Mouse (Mus musculus): ENCODE results near the gene Ybx2. TPM values are rescaled to one million over a fixed set of nuclear protein-coding genes. Genes with fewer than 3 reads are reported as not detected.

Gene Ybx2
- polyA plus RNA-seq, 1 experiment: 60.5 TPM

DNA sequence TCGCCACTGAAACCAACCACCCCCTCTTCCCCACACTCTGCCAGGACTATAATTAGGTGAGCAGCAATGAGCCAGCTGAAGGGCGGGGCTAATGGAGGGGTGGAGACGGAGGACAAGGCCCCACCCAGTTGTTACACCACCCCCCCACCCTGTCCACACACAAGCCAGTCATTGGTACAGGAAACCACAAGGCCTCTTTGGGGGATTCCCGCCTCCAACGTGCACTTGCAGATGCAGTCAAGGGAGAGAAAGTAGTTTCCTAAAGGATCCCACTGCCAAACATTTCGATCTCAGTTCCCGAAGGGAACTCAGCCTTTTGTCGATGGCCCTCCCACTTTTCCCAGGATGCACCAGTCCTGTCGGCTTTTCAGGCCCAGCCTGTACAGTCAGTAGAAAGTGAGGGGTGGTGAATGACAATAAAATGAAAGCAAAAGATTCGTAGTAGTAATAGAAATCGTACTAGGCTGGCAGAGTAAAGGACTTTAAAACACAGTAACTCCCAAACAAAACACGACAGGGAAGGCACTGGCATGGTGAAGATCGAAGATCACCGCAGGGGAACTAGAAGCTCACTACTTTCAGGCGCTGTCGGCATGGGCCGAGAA is 15.8 kb upstream of the Ybx2 start:
- Histone ChIP-seq H3K4me3 (ENCODE audit: insufficient read depth, low read depth, low read length) (peak overlapping the region; percentile 84), H3K4me1 (ENCODE audit: control insufficient read depth, insufficient read depth, low read length) (peaks cover 10% of the 10 kb centered on the region), H3K27me3 (replicated peaks; ENCODE audit: control insufficient read depth, insufficient read depth, low read length) (no peaks in the 10 kb centered on the region), H3K36me3 (ENCODE audit: control insufficient read depth, insufficient read depth, low read length) (peaks cover 9% of the 10 kb centered on the region; the same call in 1 of the 2 replicates), H3K27ac (ENCODE audit: insufficient read depth, low read depth, low read length) (peak overlapping the region; percentile 22)
- whole genome bisulfite sequencing: under 1% methylated on average over 17 of the region's 17 CpGs
- DNase-seq: peak; percentile 91
- TF ChIP-seq CTCF (conservative IDR thresholded peaks at IDR 0.05; ENCODE audit: insufficient read depth, insufficient read length, low read depth, low read length) (no peak), POLR2A (IDR thresholded peaks at IDR 0.05; ENCODE audit: low read depth, low read length) (no peak)

GRCm38 (mm10) chr11:69920266-69921031 is 15.1 kb upstream of the Ybx2 start:
- DNase-seq: peak; percentile 64
- under 1% methylated on average over 61 of the region's 65 CpGs for WGBS
- TF ChIP-seq CTCF (conservative IDR thresholded peaks at IDR 0.05; ENCODE audit: insufficient read depth, insufficient read length, low read depth, low read length): no peak
- TF ChIP-seq POLR2A (IDR thresholded peaks at IDR 0.05; ENCODE audit: low read depth, low read length): no peak

DNA sequence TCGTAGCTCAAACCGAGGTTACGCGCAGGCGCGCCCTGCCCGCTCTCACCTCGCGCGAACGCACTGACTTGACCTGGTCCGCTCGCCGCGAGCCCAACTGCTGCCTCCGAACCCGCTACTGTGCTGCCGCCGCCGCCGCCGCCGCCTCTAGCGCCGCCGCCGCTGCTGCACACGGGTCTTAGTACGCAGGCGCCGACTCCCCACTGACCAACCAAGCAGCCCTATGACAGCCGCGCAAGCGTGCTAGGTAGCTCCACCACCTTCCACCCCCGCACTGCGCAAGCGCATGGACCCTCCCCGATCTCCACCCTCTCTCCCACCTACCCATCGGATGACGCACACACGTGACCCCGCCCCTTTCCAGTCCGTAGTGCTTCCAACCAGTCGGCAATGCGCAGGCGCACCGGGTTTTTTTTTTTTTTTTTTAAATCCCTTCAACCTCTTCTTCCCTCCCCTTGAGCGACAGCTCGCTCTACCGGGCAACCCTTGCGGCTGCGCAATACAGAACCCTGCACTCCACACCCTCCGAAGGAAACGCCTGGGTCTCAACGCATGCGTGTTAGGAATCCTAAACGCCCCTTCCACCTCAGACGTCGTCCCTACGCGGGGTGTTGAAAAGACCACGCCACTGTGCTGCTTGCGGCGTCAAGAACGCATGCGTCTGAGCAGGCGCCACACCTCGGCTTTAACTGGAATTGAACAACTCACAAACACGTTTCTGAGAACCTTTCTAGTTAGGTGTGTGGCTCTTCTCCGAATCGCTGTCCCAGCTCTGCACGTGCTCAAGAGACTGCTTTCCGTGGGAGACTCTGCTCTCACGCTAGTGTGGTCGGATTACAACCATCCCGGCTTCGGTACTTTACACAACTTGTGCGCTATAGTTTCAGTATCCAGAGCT is 14.2 kb upstream of the Ybx2 start, which contains the start of gene Eif5a:
Gene Eif5a, minus strand, starts transcription at position 845 of the 898 bp plus-strand sequence.
- H3K4me1 ChIP-seq (ENCODE audit: control insufficient read depth, insufficient read depth, low read length): peaks cover 6% of the 10 kb centered on the region; the same call in 1 of the 2 replicates
- no peaks in the 10 kb centered on the region for H3K27me3 ChIP-seq (replicated peaks; ENCODE audit: control insufficient read depth, insufficient read depth, low read length)
- TF ChIP-seq POLR2A (IDR thresholded peaks at IDR 0.05; ENCODE audit: low read depth, low read length): peak; percentile 91
- TF ChIP-seq CTCF (conservative IDR thresholded peaks at IDR 0.05; ENCODE audit: insufficient read depth, insufficient read length, low read depth, low read length): peak; percentile 63
- under 1% methylated on average over 78 of the region's 78 CpGs for WGBS
- DNase-seq: peak; percentile 100
- H3K4me3 ChIP-seq (ENCODE audit: insufficient read depth, low read depth, low read length): peak within 1 kb of the TSS; percentile 84
- H3K27ac ChIP-seq (ENCODE audit: insufficient read depth, low read depth, low read length): peak within 1 kb of the TSS; percentile 93
- H3K36me3 ChIP-seq (ENCODE audit: control insufficient read depth, insufficient read depth, low read length): peaks cover 5% of the 10 kb centered on the region; the same call in 1 of the 2 replicates

More at GRCm38 (mm10) chr11:69920266-69921031, 15.1 kb upstream of the Ybx2 start:
- Histone ChIP-seq H3K4me1 (ENCODE audit: control insufficient read depth, insufficient read depth, low read length) (peaks cover 6% of the 10 kb centered on the region; the same call in 1 of the 2 replicates), H3K27me3 (replicated peaks; ENCODE audit: control insufficient read depth, insufficient read depth, low read length) (no peaks in the 10 kb centered on the region), H3K36me3 (ENCODE audit: control insufficient read depth, insufficient read depth, low read length) (peaks cover 9% of the 10 kb centered on the region; the same call in 1 of the 2 replicates), H3K27ac (ENCODE audit: insufficient read depth, low read depth, low read length) (peak overlapping the region; percentile 93), H3K4me3 (ENCODE audit: insufficient read depth, low read depth, low read length) (peak overlapping the region; percentile 84)

- no peak for TF ChIP-seq POLR2A (IDR thresholded peaks at IDR 0.05; ENCODE audit: low read depth, low read length)
- no peak for TF ChIP-seq CTCF (conservative IDR thresholded peaks at IDR 0.05; ENCODE audit: insufficient read depth, insufficient read length, low read depth, low read length)
- 5% methylated on average over 12 of the region's 12 CpGs for WGBS
- Histone ChIP-seq H3K27me3 (replicated peaks; ENCODE audit: control insufficient read depth, insufficient read depth, low read length) (no peaks in the 10 kb centered on the region), H3K27ac (ENCODE audit: insufficient read depth, low read depth, low read length) (peak overlapping the region; percentile 93), H3K36me3 (ENCODE audit: control insufficient read depth, insufficient read depth, low read length) (peaks cover 4% of the 10 kb centered on the region; the same call in 1 of the 2 replicates), H3K4me3 (ENCODE audit: insufficient read depth, low read depth, low read length) (peak overlapping the region; percentile 56), H3K4me1 (ENCODE audit: control insufficient read depth, insufficient read depth, low read length) (peaks cover 6% of the 10 kb centered on the region; the same call in 1 of the 2 replicates)
- DNase-seq: no peak
Observed at GRCm38 (mm10) chr11:69922012-69922756, 13.4 kb upstream of the Ybx2 start.

GRCm38 (mm10) chr11:69922796-69923195 is 12.8 kb upstream of the Ybx2 start:
- TF ChIP-seq CTCF (conservative IDR thresholded peaks at IDR 0.05; ENCODE audit: insufficient read depth, insufficient read length, low read depth, low read length) (no peak), POLR2A (IDR thresholded peaks at IDR 0.05; ENCODE audit: low read depth, low read length) (no peak)
- Histone ChIP-seq H3K36me3 (ENCODE audit: control insufficient read depth, insufficient read depth, low read length) (peaks cover 2% of the 10 kb centered on the region; the same call in 1 of the 2 replicates), H3K4me1 (ENCODE audit: control insufficient read depth, insufficient read depth, low read length) (peaks cover 6% of the 10 kb centered on the region; the same call in 1 of the 2 replicates), H3K4me3 (ENCODE audit: insufficient read depth, low read depth, low read length) (no peak overlapping the region), H3K27me3 (replicated peaks; ENCODE audit: control insufficient read depth, insufficient read depth, low read length) (no peaks in the 10 kb centered on the region), H3K27ac (ENCODE audit: insufficient read depth, low read depth, low read length) (peak overlapping the region; percentile 20; the same call in 1 of the 2 replicates)
- no peak for DNase-seq
- 53% methylated on average over 3 of the region's 3 CpGs for WGBS

GRCm38 (mm10) chr11:69927501-69927900 is 8.1 kb upstream of the Ybx2 start:
- Histone ChIP-seq H3K27me3 (replicated peaks; ENCODE audit: control insufficient read depth, insufficient read depth, low read length) (no peaks in the 10 kb centered on the region), H3K4me1 (ENCODE audit: control insufficient read depth, insufficient read depth, low read length) (peaks cover 3% of the 10 kb centered on the region; the same call in 1 of the 2 replicates), H3K36me3 (ENCODE audit: control insufficient read depth, insufficient read depth, low read length) (no peaks in the 10 kb centered on the region), H3K4me3 (ENCODE audit: insufficient read depth, low read depth, low read length) (no peak overlapping the region), H3K27ac (ENCODE audit: insufficient read depth, low read depth, low read length) (no peak overlapping the region)
- DNase-seq: no peak
- WGBS: 98% methylated on average over 2 of the region's 2 CpGs
- TF ChIP-seq POLR2A (IDR thresholded peaks at IDR 0.05; ENCODE audit: low read depth, low read length) (no peak), CTCF (conservative IDR thresholded peaks at IDR 0.05; ENCODE audit: insufficient read depth, insufficient read length, low read depth, low read length) (no peak)
